Mouse (Mus musculus) forebrain, postnatal 0 days (tissue): Measurements from ENCODE around the gene Micu1. TPM values are rescaled to one million over a fixed set of nuclear protein-coding genes. Genes with fewer than 3 reads are reported as not detected.

Source experiments
- ATAC-seq: fragments of 200-750 bp; cut with Nextera tagmentation; 2 replicates; pipeline ENCODE4 v1.8.0; 2017; ENCODE audit warnings: mild to moderate bottlenecking, moderate library complexity
- DNase-seq: peaks from one replicate; pipeline ENCODE4 v3.0.0-alpha.2; 2015
- H3K27ac ChIP-seq: fragments of 300-500 bp; sonication (generic); 2 replicates; pipeline ENCODE4 v1.5.1; 2014; ENCODE audit warnings: low read depth, mild to moderate bottlenecking, antibody characterized with exemption, low read length, moderate library complexity, mixed read lengths
- H3K27me3 ChIP-seq: fragments of 300-500 bp; sonication (generic); 2 replicates; pipeline ENCODE4 v1.6.1; 2014; ENCODE audit warnings: mild to moderate bottlenecking, low read length, mixed read lengths; ENCODE audit not compliant: insufficient read depth
- H3K36me3 ChIP-seq: fragments of 300-500 bp; sonication (generic); 2 replicates; pipeline ENCODE4 v1.6.1; 2014; ENCODE audit warnings: mild to moderate bottlenecking, moderate library complexity; ENCODE audit not compliant: insufficient read depth
- H3K4me1 ChIP-seq: fragments of 300-500 bp; sonication (generic); 2 replicates; pipeline ENCODE4 v1.6.1; 2014; ENCODE audit warnings: antibody characterized with exemption; ENCODE audit not compliant: insufficient read depth
- H3K4me2 ChIP-seq: fragments of 300-500 bp; sonication (generic); 2 replicates; pipeline ENCODE4 v1.6.1; 2014; ENCODE audit warnings: low read depth, mild to moderate bottlenecking, moderate library complexity
- H3K4me3 ChIP-seq: fragments of 300-500 bp; sonication (generic); 2 replicates; pipeline ENCODE4 v1.5.1; 2014; ENCODE audit warnings: low read depth, low read length, mixed read lengths
- H3K9ac ChIP-seq: fragments of 300-500 bp; sonication (generic); 2 replicates; pipeline ENCODE4 v1.6.1; 2014; ENCODE audit warnings: mild to moderate bottlenecking
- H3K9me3 ChIP-seq: fragments of 300-500 bp; sonication (generic); 2 replicates; pipeline ENCODE4 v1.6.1; 2016; ENCODE audit warnings: low read length
- CTCF ChIP-seq: sonication (generic); IDR thresholded peaks from 2 replicates; pipeline ENCODE4 v1.5.1; 2016; ENCODE audit warnings: antibody characterized with exemption, control low read depth, low read depth
- WGBS: fragments of 180-500 bp; shearing (Covaris S2); extraction: QIAGEN DNeasy Blood & Tissue Kit; methylation state at CpG from one replicate; pipeline ENCODE4 v1.1.7; 2014; 5-methylcytosine and 5-hydroxymethylcytosine counted together
- polyA plus RNA-seq: library from polyadenylated mRNA; unstranded; fragments of >200 nt; fragmentation: Nextera tagmentation; extraction: Ambion mirVana; gene quantifications from 2 replicates; pipeline ENCODE4 v1.2.1, GENCODE M21; 2015
- total RNA-seq: library from RNA; depleted of rRNA; stranded (reverse); fragments of >200 nt; gene quantifications from 2 replicates; pipeline ENCODE4 v1.2.3, GENCODE M21; 2014

Micu1 gene
- total and polyA plus RNA-seq, 2 experiments from 2014 or later, result 69.6 to 72.0 TPM

DNA sequence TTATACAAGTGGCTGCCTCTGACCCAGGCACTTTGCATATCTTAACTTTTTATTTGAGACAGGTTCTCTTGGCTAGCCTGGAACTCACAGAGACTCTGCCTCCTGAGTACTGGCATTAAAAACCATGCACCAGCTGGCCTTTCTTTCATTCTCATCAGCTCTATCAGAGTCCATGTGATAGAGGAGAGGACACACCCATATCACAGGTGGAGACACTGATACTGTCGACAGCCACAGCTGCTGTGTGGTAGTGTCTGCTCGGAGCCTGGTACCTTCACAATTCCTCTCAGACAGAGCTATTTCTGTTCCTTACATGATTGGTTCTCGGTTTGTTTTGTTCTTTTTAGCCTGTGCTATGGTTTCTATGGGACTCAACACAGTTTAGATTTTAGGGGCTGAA, 91.2 kb downstream of the Micu1 start:
- no peaks in the 10 kb centered on the region for H3K9me3 ChIP-seq
- no peak for ATAC-seq
- peaks cover 10% of the 10 kb centered on the region; the same call in 1 of the 2 replicates for H3K36me3 ChIP-seq
- no peak overlapping the region for H3K4me2 ChIP-seq
- no peaks in the 10 kb centered on the region for H3K27me3 ChIP-seq
- no peak for DNase-seq
- H3K27ac ChIP-seq, result peak overlapping the region; percentile 62
- TF ChIP-seq CTCF, result no peak
- H3K4me3 ChIP-seq, result no peak overlapping the region
- WGBS, result 61% methylated on average over 3 of the region's 3 CpGs
- H3K9ac ChIP-seq, result no peak overlapping the region
- no peaks in the 10 kb centered on the region for H3K4me1 ChIP-seq

DNA sequence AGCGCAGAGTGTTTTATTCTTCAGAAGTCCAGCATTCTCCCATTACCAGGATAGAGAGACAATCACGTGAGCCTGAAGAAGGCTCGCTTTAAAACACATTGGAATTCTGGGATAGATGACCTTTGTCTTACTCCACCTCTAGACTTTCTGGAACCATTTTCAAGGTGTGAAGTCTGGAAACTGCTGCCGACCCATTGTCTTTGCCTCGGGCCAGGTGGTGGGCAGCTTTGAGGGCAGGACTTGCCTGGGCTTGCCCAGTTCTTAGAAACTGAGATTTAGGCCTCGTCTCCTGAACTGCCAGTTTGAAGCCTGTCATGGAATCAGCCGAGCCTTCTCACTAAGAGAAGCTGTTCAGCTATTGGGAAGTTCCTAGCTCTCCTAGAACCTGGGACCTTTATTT, 92.8 kb downstream of the Micu1 start:
- no peaks in the 10 kb centered on the region for H3K27me3 ChIP-seq
- no peaks in the 10 kb centered on the region for H3K4me1 ChIP-seq

DNA sequence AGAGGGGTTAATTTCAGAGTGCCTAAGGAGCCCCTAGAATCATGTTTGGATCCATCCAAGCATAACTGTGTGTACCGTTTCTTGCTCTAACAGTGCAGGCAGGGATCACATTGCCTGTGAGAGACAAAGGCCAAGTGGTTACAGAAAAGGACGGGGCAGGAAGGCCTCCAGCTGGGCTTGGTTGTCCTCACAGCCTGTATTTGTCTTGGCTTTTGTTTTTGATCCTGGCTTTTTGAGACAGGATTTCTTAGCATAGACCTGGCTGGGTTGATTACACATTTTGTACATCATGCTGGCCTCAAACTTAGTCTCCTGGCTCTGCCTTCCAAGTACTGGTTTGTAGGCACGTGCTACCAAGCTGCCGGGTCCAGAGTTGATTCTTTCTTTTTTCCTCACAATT, 93.6 kb downstream of the Micu1 start:
- Histone ChIP-seq H3K36me3 (no peaks in the 10 kb centered on the region), H3K9ac (no peak overlapping the region), H3K4me3 (no peak overlapping the region), H3K4me1 (no peaks in the 10 kb centered on the region), H3K9me3 (no peaks in the 10 kb centered on the region), H3K4me2 (no peak overlapping the region), H3K27ac (no peak overlapping the region), H3K27me3 (no peaks in the 10 kb centered on the region)
- TF ChIP-seq CTCF, result no peak
- 50% methylated on average over 4 of the region's 4 CpGs for WGBS
- DNase-seq (no peak), ATAC-seq (no peak)

More for the DNA sequence above, 92.8 kb downstream of the Micu1 start:
- Histone ChIP-seq H3K9ac (no peak overlapping the region), H3K4me3 (no peak overlapping the region), H3K27ac (no peak overlapping the region), H3K36me3 (peaks cover 3% of the 10 kb centered on the region; the same call in 1 of the 2 replicates), H3K9me3 (no peaks in the 10 kb centered on the region), H3K4me2 (no peak overlapping the region)
- DNase-seq, result no peak
- ATAC-seq, result no peak
- WGBS, result 92% methylated on average over 7 of the region's 7 CpGs
- TF ChIP-seq CTCF, result no peak

DNA sequence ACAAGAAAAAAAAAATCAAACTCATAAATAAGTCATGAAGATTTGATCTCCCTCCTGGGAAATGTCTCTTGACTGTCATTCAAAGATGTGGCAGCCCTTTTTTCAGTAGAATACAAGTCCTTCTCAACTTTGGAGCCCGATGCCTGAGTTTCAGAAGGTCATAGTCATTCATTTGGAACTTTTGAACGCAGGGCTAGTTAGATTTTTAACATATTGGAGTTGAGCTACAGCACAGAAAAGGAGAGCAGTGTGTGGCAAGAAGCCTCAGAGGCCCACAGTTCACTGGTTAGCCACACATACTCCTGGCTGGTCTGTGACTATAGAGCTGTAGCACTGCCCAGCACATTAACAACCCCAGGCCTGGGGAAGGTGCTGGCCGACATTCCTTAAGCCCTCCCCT, 96.1 kb downstream of the Micu1 start:
- H3K4me3 ChIP-seq, result no peak overlapping the region
- no peak overlapping the region for H3K4me2 ChIP-seq
- H3K9me3 ChIP-seq, result no peaks in the 10 kb centered on the region
- WGBS, result 79% methylated on average over 3 of the region's 3 CpGs
- no peaks in the 10 kb centered on the region for H3K27me3 ChIP-seq
- H3K9ac ChIP-seq, result no peak overlapping the region
- no peak for DNase-seq
- no peak for ATAC-seq
- no peaks in the 10 kb centered on the region for H3K36me3 ChIP-seq
- H3K27ac ChIP-seq, result no peak overlapping the region
- no peak for TF ChIP-seq CTCF
- H3K4me1 ChIP-seq, result no peaks in the 10 kb centered on the region

DNA sequence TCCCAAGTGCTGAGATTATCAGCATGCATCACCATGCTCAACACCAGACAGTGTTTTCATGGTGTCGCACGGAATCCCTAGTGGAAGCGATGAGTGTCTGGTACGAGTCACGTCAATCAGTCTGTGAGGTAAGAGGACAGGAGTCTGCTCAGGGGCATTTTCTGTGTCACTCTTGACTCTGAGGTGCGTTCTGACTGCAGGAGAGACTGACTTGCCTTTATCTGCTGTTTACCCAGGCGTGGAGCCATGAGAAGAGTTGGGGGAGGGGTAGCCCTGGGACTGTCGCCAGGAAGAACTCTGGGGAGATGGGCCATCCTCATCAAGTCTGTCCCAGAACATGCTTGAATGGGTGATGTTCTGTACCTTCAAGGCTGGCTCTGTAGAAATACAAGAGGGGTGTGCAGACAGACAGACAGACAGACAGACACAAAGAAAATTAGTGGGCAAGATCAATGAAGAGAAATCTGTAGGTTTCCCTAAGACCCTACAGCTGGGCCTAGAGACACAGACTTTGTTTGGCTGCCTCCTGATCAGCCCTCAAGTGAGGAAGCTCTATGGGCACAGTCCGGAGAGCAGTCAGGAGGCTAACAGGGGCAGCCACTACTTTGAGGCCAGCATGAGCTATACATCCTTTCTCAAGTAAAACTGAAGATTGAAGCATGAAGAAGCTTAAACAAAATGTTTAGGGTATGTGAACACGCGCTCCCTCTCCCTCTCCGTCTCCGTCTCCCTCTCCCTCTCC, 97.2 kb downstream of the Micu1 start:
- ATAC-seq (no peak), DNase-seq (no peak)
- H3K27ac ChIP-seq, result no peak overlapping the region; the same call in 1 of the 2 replicates

DNA sequence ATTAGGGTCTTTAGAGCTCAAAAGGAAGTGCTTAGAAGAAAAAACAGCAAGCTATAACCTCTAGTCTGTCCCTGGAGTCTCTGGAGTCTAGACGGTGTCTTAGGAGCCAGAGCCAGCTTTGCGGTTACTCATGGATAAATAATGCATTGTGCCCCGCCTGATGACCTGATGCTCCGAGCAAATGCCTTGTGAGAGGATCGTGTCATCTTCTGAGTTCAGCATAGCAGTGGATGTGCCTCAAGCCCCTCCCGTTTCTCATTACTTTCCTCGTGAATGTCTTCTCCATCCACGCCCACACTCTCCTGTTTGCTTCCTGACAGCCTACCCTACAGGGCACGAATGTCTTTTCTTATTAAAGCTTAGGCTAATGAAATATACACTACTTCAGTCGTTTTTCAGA, 97.9 kb downstream of the Micu1 start:
- Histone ChIP-seq H3K9me3 (no peaks in the 10 kb centered on the region), H3K4me3 (no peak overlapping the region), H3K36me3 (no peaks in the 10 kb centered on the region; the same call in 1 of the 2 replicates), H3K9ac (no peak overlapping the region), H3K27me3 (no peaks in the 10 kb centered on the region), H3K4me1 (no peaks in the 10 kb centered on the region), H3K4me2 (no peak overlapping the region), H3K27ac (no peak overlapping the region)
- 34% methylated on average over 10 of the region's 10 CpGs for WGBS
- ATAC-seq, result peak; percentile 47
- DNase-seq, result no peak
- TF ChIP-seq CTCF, result no peak

More for the DNA sequence above, 97.2 kb downstream of the Micu1 start:
- no peak overlapping the region for H3K4me2 ChIP-seq
- H3K27me3 ChIP-seq, result no peaks in the 10 kb centered on the region
- 52% methylated on average over 13 of the region's 13 CpGs for WGBS
- H3K9ac ChIP-seq, result no peak overlapping the region
- no peak for TF ChIP-seq CTCF
- no peak overlapping the region for H3K4me3 ChIP-seq
- no peaks in the 10 kb centered on the region; the same call in 1 of the 2 replicates for H3K36me3 ChIP-seq
- no peaks in the 10 kb centered on the region for H3K4me1 ChIP-seq
- H3K9me3 ChIP-seq, result no peaks in the 10 kb centered on the region

DNA sequence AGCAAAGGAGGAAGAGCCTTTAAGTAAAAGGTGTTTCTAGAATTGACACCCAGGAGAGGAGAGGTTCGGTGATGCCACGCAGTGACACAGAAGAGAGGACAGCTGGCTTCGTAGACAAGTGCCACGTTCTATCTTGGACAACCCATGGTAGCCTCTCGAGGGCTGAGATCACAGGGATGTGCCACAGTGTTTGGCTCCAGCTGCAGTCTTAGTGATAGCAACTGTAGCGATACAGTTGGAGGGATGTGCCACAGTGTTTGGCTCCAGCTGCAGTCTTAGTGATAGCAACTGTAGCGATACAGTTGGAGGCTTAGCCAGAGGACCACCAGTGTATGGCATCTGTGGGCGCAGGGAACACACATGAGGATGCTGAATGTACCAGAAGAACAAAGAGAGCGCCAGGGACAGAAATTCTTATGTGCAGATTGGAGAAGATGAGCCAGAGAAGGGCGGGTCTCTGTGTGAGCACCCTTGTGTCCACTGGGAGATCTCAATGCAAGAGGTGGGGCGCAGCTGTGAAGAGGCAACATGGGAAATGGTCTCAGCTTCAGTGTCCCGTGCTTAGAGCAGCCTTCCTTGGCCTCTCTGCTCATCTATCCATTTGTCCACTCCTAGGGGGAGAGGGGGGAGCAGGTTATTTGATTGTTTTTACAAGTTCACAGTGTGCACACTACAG, 98.7 kb downstream of the Micu1 start:
- no peaks in the 10 kb centered on the region for H3K9me3 ChIP-seq
- DNase-seq, result no peak
- no peak overlapping the region for H3K27ac ChIP-seq
- ATAC-seq, result no peak
- H3K4me2 ChIP-seq, result no peak overlapping the region
- H3K36me3 ChIP-seq, result no peaks in the 10 kb centered on the region; the same call in 1 of the 2 replicates
- H3K4me3 ChIP-seq, result no peak overlapping the region
- H3K9ac ChIP-seq, result no peak overlapping the region
- TF ChIP-seq CTCF, result no peak
- WGBS, result 92% methylated on average over 12 of the region's 12 CpGs
- H3K4me1 ChIP-seq, result no peaks in the 10 kb centered on the region
- H3K27me3 ChIP-seq, result no peaks in the 10 kb centered on the region
